Mouse (Mus musculus) C2C12 (cell line): ENCODE data around the gene Mcu.

Experiments
- CTCF ChIP-seq: IDR thresholded peaks from one replicate; pipeline ENCODE4 v1.5.1; 2011; ENCODE audit not compliant: control insufficient read depth, insufficient read depth, insufficient read length
- MYOG ChIP-seq: IDR thresholded peaks from one replicate; pipeline ENCODE4 v1.6.1; 2011; ENCODE audit not compliant: control insufficient read depth, insufficient read length; ENCODE audit errors: extremely low read depth
- USF1 ChIP-seq: IDR thresholded peaks from one replicate; pipeline ENCODE4 v1.6.1; 2011; ENCODE audit warnings: low read depth, mild to moderate bottlenecking, control low read depth, moderate library complexity

DNA sequence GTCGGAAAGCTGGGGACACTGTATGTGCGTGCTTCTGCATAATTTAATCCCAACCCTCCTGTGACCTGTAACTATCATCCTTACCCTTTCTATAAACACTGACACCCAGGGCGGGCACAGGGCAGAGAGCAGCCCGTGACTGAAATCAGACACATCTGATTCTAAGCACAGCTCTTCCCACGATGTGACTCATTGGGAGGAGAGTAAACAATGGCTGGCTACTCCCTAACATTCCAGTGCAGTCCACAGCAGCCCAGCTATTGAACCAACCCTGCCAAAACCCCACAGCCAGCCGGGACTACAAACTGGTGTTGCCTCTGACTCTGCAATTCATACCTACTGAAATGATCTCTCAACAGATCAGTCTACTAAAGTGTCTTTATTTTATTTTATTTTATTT, 78.9 kb downstream of the Mcu start:
- TF ChIP-seq CTCF = no peak
- no peak for TF ChIP-seq MYOG
- TF ChIP-seq USF1 = peak; percentile 26
